Mouse (Mus musculus) liver, embryonic 14.5 days (tissue): ENCODE results near the gene Anxa9. TPM values are rescaled to one million over a fixed set of nuclear protein-coding genes. Genes with fewer than 3 reads are reported as not detected.
A peak's percentile ranks its signal among the peaks of the same experiment; 100 is the strongest.

ENCODE experiments used
- ATAC-seq: fragments of 200-750 bp; cut with Nextera tagmentation; 2 replicates; pipeline ENCODE4 v1.8.0; 2017; ENCODE audit warnings: moderate number of reproducible peaks, mild to moderate bottlenecking, moderate library complexity; ENCODE audit not compliant: insufficient read depth
- DNase-seq, 3 experiments: peaks; one replicate each; pipeline ENCODE4 v3.0.0-alpha.2; 2012 to 2013; ENCODE audit warnings: low read depth in 3 of 3, low spot score in 3 of 3
- H3K27ac ChIP-seq: fragments of 300-500 bp; sonication (generic); 2 replicates; pipeline ENCODE4 v1.5.1; 2014; ENCODE audit warnings: moderate library complexity, mild to moderate bottlenecking, control low read depth, inconsistent platforms
- H3K27me3 ChIP-seq: fragments of 300-500 bp; sonication (generic); 2 replicates; pipeline ENCODE4 v1.6.1; 2014; ENCODE audit warnings: mild to moderate bottlenecking, low read length, moderate library complexity; ENCODE audit not compliant: control insufficient read depth, insufficient read depth
- H3K36me3 ChIP-seq: fragments of 300-500 bp; sonication (generic); replicated peaks from 2 replicates; pipeline ENCODE4 v1.6.1; 2014; ENCODE audit warnings: low read depth; ENCODE audit not compliant: control insufficient read depth, insufficient read depth
- H3K4me1 ChIP-seq, 2 experiments: fragments of 200-500 bp in 1 of 2; fragments of 300-500 bp in 1 of 2; sonication (generic) in 1 of 2; replicated peaks; 2 replicates each; pipeline ENCODE4 v1.6.1; 2012 to 2014; ENCODE audit warnings: antibody characterized with exemption in 1 of 2, inconsistent platforms in 1 of 2, low read length in 1 of 2; ENCODE audit not compliant: control insufficient read depth in 2 of 2, insufficient read depth in 2 of 2
- H3K4me2 ChIP-seq: fragments of 300-500 bp; sonication (generic); 2 replicates; pipeline ENCODE4 v1.6.1; 2014; ENCODE audit warnings: low read depth, mild to moderate bottlenecking, control low read depth, moderate library complexity
- H3K4me3 ChIP-seq, 2 experiments: fragments of 200-500 bp in 1 of 2; fragments of 300-500 bp in 1 of 2; sonication (generic) in 1 of 2; 2 replicates each; pipeline ENCODE4 v1.5.1; 2012 to 2014; ENCODE audit warnings: low read depth in 2 of 2, low read length in 2 of 2, mild to moderate bottlenecking in 2 of 2, control low read depth in 1 of 2, inconsistent platforms in 1 of 2, moderate library complexity in 1 of 2; ENCODE audit not compliant: insufficient read depth in 1 of 2
- H3K9ac ChIP-seq: fragments of 300-500 bp; sonication (generic); replicated peaks from 2 replicates; pipeline ENCODE4 v1.6.1; 2014; ENCODE audit warnings: mild to moderate bottlenecking, control low read depth, moderate library complexity
- H3K9me3 ChIP-seq: fragments of 300-500 bp; sonication (generic); 2 replicates; pipeline ENCODE4 v1.6.1; 2016; ENCODE audit warnings: low read length, mixed read lengths; ENCODE audit not compliant: control insufficient read depth
- CTCF ChIP-seq: IDR thresholded peaks from 2 replicates; pipeline ENCODE4 v1.5.1; 2016; ENCODE audit warnings: antibody characterized with exemption, low read depth, control low read depth
- EP300 ChIP-seq: IDR thresholded peaks from 2 replicates; pipeline ENCODE4 v1.6.1; 2016; ENCODE audit warnings: antibody characterized with exemption, low read depth
- WGBS: fragments of 180-500 bp; shearing (Covaris S2); extraction: QIAGEN DNeasy Blood & Tissue Kit; methylation state at CpG from one replicate; pipeline ENCODE4 v1.1.7; 2014; ENCODE audit not compliant: insufficient replicate concordance; 5-methylcytosine and 5-hydroxymethylcytosine counted together
- polyA plus RNA-seq, 2 experiments: library from polyadenylated mRNA; depleted of rRNA in 1 of 2; stranded (reverse) in 1 of 2; unstranded in 1 of 2; fragments of >200 nt; fragmentation: Nextera tagmentation in 1 of 2; extraction: Ambion mirVana in 1 of 2; gene quantifications; 2 replicates each; pipeline versions ENCODE4 v1.2.1 to v1.2.3; 2012 to 2014

Anxa9 gene
- polyA plus RNA-seq, 2 experiments = 2.6 to 2.8 TPM

GRCm38 (mm10) chr3:95276428-95276934 lies 30.5 kb downstream of the Anxa9 start:
- no peak for ATAC-seq
- H3K27ac ChIP-seq = peak overlapping the region; percentile 30
- peaks cover 17 to 29% of the 10 kb centered on the region in 2 experiments for H3K4me1 ChIP-seq

GRCm38 (mm10) chr3:95275161-95275560 lies 31.8 kb downstream of the Anxa9 start:
- Histone ChIP-seq H3K4me3 (no peak overlapping the region), H3K27me3 (no peaks in the 10 kb centered on the region), H3K27ac (no peak overlapping the region), H3K9ac (no peak overlapping the region), H3K4me2 (no peak overlapping the region), H3K36me3 (no peaks in the 10 kb centered on the region), H3K4me1 (peaks cover 13 to 25% of the 10 kb centered on the region in 2 experiments), H3K9me3 (no peaks in the 10 kb centered on the region)
- WGBS = 51% methylated on average over 6 of the region's 6 CpGs
- TF ChIP-seq CTCF (no peak), EP300 (no peak)
- ATAC-seq = no peak
- no peak for DNase-seq

More at GRCm38 (mm10) chr3:95276428-95276934, 30.5 kb downstream of the Anxa9 start:
- no peaks in the 10 kb centered on the region for H3K36me3 ChIP-seq
- TF ChIP-seq EP300 (no peak), CTCF (no peak)
- H3K9ac ChIP-seq = no peak overlapping the region
- H3K4me3 ChIP-seq = no peak overlapping the region
- no peaks in the 10 kb centered on the region for H3K27me3 ChIP-seq
- no peaks in the 10 kb centered on the region for H3K9me3 ChIP-seq
- DNase-seq = no peak
- no peak overlapping the region for H3K4me2 ChIP-seq
- 40% methylated on average over 5 of the region's 5 CpGs for WGBS

- ATAC-seq = no peak
- no peak overlapping the region for H3K9ac ChIP-seq
- DNase-seq = no peak
- H3K4me1 ChIP-seq = peaks cover 8 to 20% of the 10 kb centered on the region in 2 experiments
- H3K4me2 ChIP-seq = no peak overlapping the region
- no peak overlapping the region for H3K4me3 ChIP-seq
- H3K36me3 ChIP-seq = no peaks in the 10 kb centered on the region
- no peak overlapping the region for H3K27ac ChIP-seq
- no peak for TF ChIP-seq EP300
- TF ChIP-seq CTCF = peak; percentile 43
- 84% methylated on average over 4 of the region's 4 CpGs for WGBS
- no peaks in the 10 kb centered on the region for H3K9me3 ChIP-seq
- no peaks in the 10 kb centered on the region for H3K27me3 ChIP-seq
Measured at GRCm38 (mm10) chr3:95274453-95274852, 32.5 kb downstream of the Anxa9 start.

- Histone ChIP-seq H3K36me3 (no peaks in the 10 kb centered on the region), H3K27ac (no peak overlapping the region), H3K4me2 (no peak overlapping the region), H3K9ac (no peak overlapping the region), H3K4me1 (peaks cover 8 to 18% of the 10 kb centered on the region in 2 experiments), H3K9me3 (no peaks in the 10 kb centered on the region), H3K4me3 (no peak overlapping the region), H3K27me3 (no peaks in the 10 kb centered on the region)
- no peak for TF ChIP-seq CTCF
- TF ChIP-seq EP300 = no peak
- DNase-seq (no peak), ATAC-seq (no peak)
- 69% methylated on average over 5 of the region's 5 CpGs for WGBS
Measured at GRCm38 (mm10) chr3:95273471-95273870, 33.5 kb downstream of the Anxa9 start.

- Histone ChIP-seq H3K4me2 (no peak overlapping the region), H3K4me1 (peaks cover 3 to 5% of the 10 kb centered on the region in 2 experiments), H3K9me3 (no peaks in the 10 kb centered on the region), H3K27ac (no peak overlapping the region), H3K9ac (no peak overlapping the region), H3K4me3 (no peak overlapping the region), H3K27me3 (no peaks in the 10 kb centered on the region), H3K36me3 (no peaks in the 10 kb centered on the region; the same call in 1 of the 2 replicates)
- ATAC-seq (no peak), DNase-seq (no peak)
- no peak for TF ChIP-seq CTCF
- TF ChIP-seq EP300 = no peak
- WGBS = 75% methylated on average over 12 of the region's 12 CpGs
Measured at GRCm38 (mm10) chr3:95270766-95271364, 36.1 kb downstream of the Anxa9 start.
